ENCODE assay signal across 8 mouse cellular contexts in genomic region chr1:181256689-181257584, GRCm38 (mm10). TPM values are rescaled to one million over a fixed set of nuclear protein-coding genes. Genes with fewer than 3 reads are reported as not detected.
DNase-seq lines count a peak whose midpoint lies in the region; ATAC-seq and TF ChIP-seq lines count a peak whose summit lies in the region.

No protein-coding gene starts in this region.

- H3K4me3 ChIP-seq in intestine, postnatal 0 days (ENCODE audit: low read depth, low read length): peak overlapping the region; percentile 37
- peak overlapping the region; percentile 38 for H3K4me3 ChIP-seq in lung, embryonic 14.5 days (ENCODE audit: low read depth, low read length)

- H3K36me3 ChIP-seq in intestine, postnatal 0 days (ENCODE audit: control insufficient read depth, insufficient read depth): no peaks in the 10 kb centered on the region
- H3K36me3 ChIP-seq in lung, embryonic 14.5 days (ENCODE audit: insufficient read depth): no peaks in the 10 kb centered on the region

- peak overlapping the region; percentile 50 for H3K9ac ChIP-seq in intestine, postnatal 0 days (ENCODE audit: low read depth, low read length)
- peak overlapping the region; percentile 52 for H3K9ac ChIP-seq in lung, embryonic 14.5 days

- peak overlapping the region; percentile 71 for H3K27ac ChIP-seq in intestine, postnatal 0 days (ENCODE audit: low read depth, low read length)
- peak overlapping the region; percentile 91 for H3K27ac ChIP-seq in lung, embryonic 14.5 days (ENCODE audit: low read depth)

- TF ChIP-seq CTCF in intestine, postnatal 0 days (IDR thresholded peaks at IDR 0.05; ENCODE audit: low read depth): no peak
- TF ChIP-seq CTCF in lung, embryonic 14.5 days (IDR thresholded peaks at IDR 0.05; ENCODE audit: low read depth): no peak

- ATAC-seq in granulocyte monocyte progenitor cell, adult 5-6 weeks (replicated peaks; ENCODE audit: poor library complexity, severe bottlenecking): peak; percentile 62
- ATAC-seq in intestine, postnatal 0 days: peak; percentile 80
- peak; percentile 86 for ATAC-seq in lung, embryonic 14.5 days (ENCODE audit: insufficient read depth)
- peak; percentile 73 for ATAC-seq in neutrophil, adult 5-6 weeks (ENCODE audit: extremely low read depth, insufficient number of reproducible peaks, low FRiP score, poor library complexity, severe bottlenecking)

- H3K27me3 ChIP-seq in intestine, postnatal 0 days (replicated peaks; ENCODE audit: control insufficient read depth, insufficient read depth, low read length): no peaks in the 10 kb centered on the region
- H3K27me3 ChIP-seq in lung, embryonic 14.5 days (ENCODE audit: insufficient read depth, low read length): no peaks in the 10 kb centered on the region

- peak overlapping the region; percentile 84 for H3K4me2 ChIP-seq in intestine, postnatal 0 days (replicated peaks; ENCODE audit: low read depth)
- H3K4me2 ChIP-seq in lung, embryonic 14.5 days: peak overlapping the region; percentile 88

- no peaks in the 10 kb centered on the region for H3K9me3 ChIP-seq in intestine, postnatal 0 days (ENCODE audit: control insufficient read depth)
- H3K9me3 ChIP-seq in lung, embryonic 14.5 days (ENCODE audit: low read depth, low read length): no peaks in the 10 kb centered on the region

- WGBS in intestine, postnatal 0 days: 9% methylated on average over 35 of the region's 36 CpGs
- WGBS in lung, embryonic 14.5 days: 17% methylated on average over 34 of the region's 36 CpGs

- peak; percentile 28 for DNase-seq in right cerebral cortex, postnatal 25 days
- DNase-seq in right cerebral cortex, adult 2 months (ENCODE audit: low spot score in 2 of 2): no peak
- peak; percentile 67 for DNase-seq in embryo, embryonic 10 days (ENCODE audit: low spot score)
- DNase-seq in lung, embryonic 14.5 days: peak; percentile 72
- peak; percentile 74 for DNase-seq in thymus, postnatal 4 days

- H3K4me1 ChIP-seq in intestine, postnatal 0 days (replicated peaks; ENCODE audit: control insufficient read depth, insufficient read depth, low read length): peaks cover 6% of the 10 kb centered on the region; the same call in 1 of the 2 replicates
- peaks cover 11% of the 10 kb centered on the region for H3K4me1 ChIP-seq in lung, embryonic 14.5 days (ENCODE audit: insufficient read depth)

RNA-seq across cellular contexts. Expression of gene Wdr26, which starts 45.1 kb away (rescaled TPM):
- 92.9 and 128 TPM in 2 replicates for total RNA-seq in granulocyte monocyte progenitor cell, adult 5-6 weeks (2014; fragmentation: Nextera tagmentation)
- 93.0 and 101 TPM in 2 replicates for total RNA-seq in granulocyte monocyte progenitor cell, adult 5-6 weeks (2017)
- 29.3 and 32.8 TPM in 2 replicates for polyA plus RNA-seq in intestine, postnatal 0 days (2015; fragmentation: Nextera tagmentation; extraction: Ambion mirVana)
- 43.7 and 47.3 TPM in 2 replicates for polyA plus RNA-seq in lung, embryonic 14.5 days (2014; fragmentation: Nextera tagmentation; extraction: Ambion mirVana)
- 206 and 210 TPM in 2 replicates for total RNA-seq in neutrophil, adult 5-6 weeks (2017)

Comparison
In these comparisons a context has a peak if more than half of its experiments do, and no peak if none do; other contexts are left out.
1. DNase-seq: peak in right cerebral cortex, postnatal 25 days (single experiment), embryo, embryonic 10 days (single experiment), lung, embryonic 14.5 days (single experiment) and thymus, postnatal 4 days (single experiment); none in right cerebral cortex, adult 2 months (0 of 2).
2. Peak in every context shown above with its lines, with median percentiles within 50 percentile points of each other: ATAC-seq.